Mouse (Mus musculus) 3T3-L1 (cell line): ENCODE results near the gene Prkcg.

Experiments
- DNase-seq: peaks from one replicate; pipeline ENCODE4 v3.0.0-alpha.2; 2015; ENCODE audit warnings: low read depth, low spot score

Prkcg gene

DNA sequence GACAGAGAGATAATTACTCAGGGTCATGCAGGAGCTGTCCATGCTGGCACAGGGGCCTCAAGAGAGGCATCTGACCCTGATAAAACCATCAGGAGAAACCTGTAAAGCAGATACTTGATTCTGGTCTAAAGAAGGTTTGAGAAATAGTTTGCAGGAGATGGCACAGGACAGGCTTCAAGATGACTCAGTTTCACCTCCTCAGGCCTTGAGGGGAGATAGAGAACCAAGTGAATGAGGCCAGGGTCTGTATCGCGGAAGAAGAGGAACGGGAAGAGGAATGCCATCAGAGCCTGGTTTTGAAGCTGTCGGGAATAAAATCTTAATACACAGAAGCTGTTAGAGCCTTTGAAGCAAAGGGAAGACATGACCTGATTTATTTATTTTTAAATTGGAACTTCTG, 28.7 kb downstream of the Prkcg start:
- DNase-seq = no peak

DNA sequence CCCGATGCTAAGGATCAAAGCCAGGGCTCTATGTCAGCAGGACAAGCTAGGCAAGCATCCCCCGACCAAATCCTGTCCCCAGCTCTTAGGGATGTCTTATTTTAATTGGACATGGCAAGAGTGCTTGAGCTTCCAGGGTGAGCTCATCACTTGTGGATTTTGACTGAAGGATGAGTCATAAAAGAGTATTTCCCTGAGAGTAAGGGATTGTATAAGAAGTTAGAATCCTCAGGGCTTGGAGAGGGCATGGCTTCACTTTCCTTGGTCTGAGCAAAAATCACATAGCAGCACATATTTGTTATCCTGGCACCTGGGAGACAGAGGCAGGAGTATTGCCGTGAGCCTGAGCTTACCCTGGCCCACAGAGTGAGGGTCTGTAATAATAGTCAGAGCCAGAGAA, 31.9 kb downstream of the Prkcg start:
- DNase-seq = peak; percentile 73

GRCm38 (mm10) chr7:3323826-3324225, 34.8 kb downstream of the Prkcg start:
- no peak for DNase-seq

GRCm38 (mm10) chr7:3327961-3328360, 39.0 kb downstream of the Prkcg start:
- DNase-seq = peak; percentile 15

DNA sequence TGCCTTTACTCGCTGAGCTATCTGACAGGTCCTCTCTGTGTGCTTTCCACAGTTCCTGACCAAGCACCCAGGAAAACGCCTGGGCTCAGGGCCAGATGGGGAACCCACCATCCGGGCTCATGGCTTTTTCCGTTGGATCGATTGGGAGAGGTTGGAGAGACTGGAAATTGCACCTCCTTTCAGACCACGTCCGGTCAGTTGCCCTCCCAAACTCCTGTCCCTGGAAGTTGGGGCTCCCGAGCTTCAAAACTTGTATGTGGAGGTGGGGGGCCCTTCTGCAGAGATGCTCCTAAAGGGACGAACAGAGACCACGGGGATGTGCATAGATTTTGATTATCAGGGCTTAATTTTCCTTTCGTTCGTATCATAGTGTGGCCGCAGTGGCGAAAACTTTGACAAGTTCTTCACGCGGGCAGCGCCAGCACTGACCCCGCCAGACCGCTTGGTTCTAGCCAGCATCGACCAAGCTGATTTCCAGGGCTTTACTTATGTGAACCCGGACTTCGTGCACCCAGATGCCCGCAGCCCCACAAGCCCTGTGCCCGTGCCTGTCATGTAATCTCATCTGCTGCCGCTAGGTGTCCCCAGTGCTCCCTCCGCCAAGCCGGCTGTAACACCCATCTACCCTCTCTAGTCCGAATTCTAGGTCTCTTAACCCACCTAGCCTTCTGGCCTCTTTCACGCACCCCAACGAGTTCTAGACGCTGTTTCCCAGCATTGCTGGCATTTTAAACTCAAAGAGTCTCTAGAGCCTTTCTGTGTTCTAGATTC, 41.0 kb downstream of the Prkcg start:
- DNase-seq = peak; percentile 78

DNA sequence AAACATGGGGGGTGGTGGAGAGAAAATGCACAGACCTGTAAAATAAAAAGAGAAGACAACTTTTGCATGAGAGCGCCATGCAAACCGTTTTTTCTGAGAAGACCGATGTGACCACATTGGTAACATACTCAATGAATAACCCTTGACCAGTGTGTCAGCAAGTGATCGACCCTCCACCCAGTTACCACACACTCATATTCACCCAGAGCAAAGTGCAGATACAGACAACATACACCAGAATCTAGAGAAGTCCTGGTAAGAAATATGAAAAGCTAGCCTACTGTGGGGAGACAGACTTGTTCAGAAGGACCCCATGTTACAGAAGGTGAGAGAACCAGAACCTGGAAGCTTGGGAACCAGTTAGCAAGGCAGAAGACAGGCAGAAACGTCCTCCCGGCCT, 42.2 kb downstream of the Prkcg start:
- no peak for DNase-seq

DNA sequence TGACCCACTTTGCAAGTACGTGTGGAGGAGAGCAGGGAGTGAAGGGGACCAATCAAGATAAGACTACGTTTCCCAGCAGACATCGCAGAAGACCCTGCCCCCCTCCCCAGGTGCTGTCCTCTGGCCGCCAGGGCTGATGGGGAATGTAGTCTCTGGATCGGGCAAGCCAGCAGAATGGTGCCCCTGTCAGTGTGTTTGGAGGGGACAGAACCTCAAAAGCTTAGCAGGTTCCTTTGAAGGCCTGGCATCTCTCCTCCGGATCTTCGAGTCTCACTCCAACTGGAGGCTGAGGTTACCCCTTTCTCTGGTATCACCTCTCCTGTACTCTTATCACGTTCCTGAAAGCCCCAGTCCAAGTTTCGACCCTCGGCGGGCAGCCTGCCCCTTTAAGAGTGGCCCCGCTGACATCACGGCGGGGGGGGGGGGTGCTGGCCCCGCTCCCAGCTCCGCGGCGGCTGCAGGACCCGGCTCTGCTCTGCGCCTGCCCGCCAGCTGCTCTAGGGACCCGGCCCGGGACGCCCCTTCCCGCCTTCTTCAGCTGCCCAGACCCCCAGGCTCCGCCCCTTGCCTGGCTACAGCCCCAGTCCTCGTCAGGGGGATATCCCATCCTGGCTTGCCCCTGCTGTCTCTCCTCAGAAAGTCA, 42.7 kb downstream of the Prkcg start:
- DNase-seq = peak; percentile 34

DNA sequence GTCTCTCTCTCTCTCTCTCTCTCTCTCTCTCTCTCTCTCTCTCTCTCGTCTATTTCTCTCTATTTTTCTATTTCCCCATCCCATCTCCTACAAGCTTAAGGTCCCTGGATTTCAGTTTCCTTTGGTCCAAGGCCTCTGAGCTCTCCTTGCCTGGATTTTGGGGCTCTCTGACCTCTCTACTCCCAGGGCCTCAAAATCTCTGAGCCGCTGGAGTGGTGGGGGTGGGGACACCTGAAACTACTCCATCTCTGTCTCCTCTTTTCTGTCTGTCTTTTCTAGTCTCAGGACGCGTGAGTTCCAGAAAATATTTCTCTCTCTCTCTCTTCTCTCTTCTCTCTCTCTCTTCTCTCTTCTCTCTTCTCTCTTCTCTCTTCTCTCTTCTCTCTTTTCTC, 43.2 kb downstream of the Prkcg start:
- no peak for DNase-seq

DNA sequence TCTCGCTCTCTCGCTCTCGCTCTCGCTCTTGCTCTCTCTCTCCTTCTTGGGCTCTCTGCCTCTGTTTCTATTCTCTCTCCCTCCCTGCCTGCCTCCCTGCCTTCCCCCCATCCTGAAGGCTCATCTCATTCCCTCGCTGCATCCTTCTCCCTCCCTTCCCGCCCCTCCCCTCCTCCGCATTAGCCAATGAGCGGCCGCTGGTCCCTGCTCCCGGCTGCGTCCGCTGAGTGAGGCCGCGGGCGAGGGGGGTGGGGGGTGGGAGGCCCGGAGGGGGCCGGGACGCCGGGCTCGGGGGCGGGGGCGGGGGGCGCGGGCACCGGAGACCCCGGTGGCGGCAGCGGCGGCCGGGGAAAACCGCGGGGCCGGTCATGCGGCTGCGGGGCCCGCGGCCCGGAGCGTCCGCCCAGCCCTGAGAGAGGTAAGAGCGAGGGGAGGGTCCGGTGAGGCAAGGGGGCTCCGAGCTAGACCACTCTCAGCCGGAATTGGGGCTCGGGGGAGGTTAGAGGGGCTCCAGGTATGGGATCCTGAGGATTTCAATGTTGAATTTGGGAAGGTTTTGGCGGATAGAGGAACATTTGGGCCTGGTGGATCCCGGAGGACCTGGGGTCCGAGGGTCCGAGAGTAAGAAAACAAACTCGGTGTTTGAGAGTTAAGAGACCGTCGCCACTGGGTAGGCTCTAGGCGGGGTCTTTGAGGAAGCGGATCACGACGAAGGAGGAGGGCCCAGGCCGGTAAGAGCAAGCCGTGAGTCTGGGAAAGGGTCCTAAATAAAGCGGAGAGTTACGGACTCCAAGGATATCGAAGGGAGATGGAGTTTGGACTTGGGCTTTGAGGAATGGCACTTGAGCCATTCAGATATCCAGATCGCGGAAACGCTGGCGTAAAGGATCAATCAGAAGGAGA, 43.9 kb downstream of the Prkcg start, which contains the start of gene Cacng7:
TSS of gene Cacng7 (plus strand) at position 337 of the 903 bp plus-strand sequence.
- DNase-seq = peak; percentile 66

DNA sequence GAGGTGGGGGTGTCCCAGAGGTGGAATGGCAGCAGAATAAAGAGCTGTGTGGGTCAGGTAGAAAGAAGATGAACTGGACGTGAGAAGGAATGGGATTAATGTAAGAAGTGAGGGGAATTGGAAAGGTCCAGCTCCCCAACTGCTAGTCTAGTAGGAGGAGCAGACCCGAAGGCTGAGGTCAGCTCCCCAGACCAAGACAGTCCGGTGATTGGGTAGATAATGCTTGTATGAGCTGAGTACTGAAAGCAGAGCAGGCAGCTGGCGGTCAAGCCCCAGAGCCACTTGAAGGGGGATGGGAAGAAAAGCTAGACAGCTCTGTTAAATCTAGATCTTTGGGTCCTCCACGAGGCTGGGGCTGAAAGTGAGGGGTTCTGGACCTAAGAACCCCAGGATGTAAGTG, 44.6 kb downstream of the Prkcg start:
- DNase-seq = no peak

DNA sequence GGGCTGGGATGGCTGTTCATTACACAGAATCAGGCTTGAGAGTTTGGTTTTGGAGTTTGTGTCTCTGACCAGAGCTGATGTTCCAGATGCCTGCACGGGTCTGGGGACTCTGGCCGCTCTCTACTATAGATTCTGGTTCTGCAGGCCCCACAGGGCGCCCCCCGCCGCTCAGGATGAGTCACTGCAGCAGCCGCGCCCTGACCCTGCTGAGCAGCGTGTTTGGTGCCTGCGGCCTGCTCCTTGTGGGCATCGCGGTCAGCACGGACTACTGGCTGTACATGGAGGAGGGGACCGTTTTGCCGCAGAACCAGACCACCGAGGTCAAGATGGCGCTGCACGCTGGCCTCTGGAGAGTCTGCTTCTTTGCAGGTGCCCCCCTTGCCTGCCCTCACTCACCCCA, 47.4 kb downstream of the Prkcg start:
- no peak for DNase-seq

GRCm38 (mm10) chr7:3338286-3338935, 49.4 kb downstream of the Prkcg start:
- no peak for DNase-seq

DNA sequence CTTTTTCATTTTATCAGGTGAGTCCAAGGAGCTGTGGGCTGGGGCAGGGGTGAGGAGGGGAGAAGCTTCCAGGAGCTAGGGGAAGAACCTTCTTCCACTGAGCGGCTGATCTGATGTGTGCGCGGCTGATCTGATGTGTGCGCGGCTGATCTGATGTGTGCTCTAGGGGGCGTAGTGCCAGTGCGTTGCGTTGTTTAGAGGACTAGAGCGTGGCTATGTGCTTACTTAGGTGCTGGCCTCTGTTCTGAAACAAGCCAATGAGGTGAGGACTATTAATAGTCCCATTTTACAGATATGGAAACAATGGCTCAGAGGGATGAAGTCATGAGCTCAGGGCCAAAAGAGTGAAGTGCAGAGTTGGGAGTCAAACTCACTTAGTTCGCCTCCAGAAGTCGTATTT, 50.0 kb downstream of the Prkcg start:
- DNase-seq = no peak

GRCm38 (mm10) chr7:3343861-3344260, 54.9 kb downstream of the Prkcg start:
- DNase-seq = no peak

GRCm38 (mm10) chr7:3345301-3345700, 56.3 kb downstream of the Prkcg start:
- no peak for DNase-seq

DNA sequence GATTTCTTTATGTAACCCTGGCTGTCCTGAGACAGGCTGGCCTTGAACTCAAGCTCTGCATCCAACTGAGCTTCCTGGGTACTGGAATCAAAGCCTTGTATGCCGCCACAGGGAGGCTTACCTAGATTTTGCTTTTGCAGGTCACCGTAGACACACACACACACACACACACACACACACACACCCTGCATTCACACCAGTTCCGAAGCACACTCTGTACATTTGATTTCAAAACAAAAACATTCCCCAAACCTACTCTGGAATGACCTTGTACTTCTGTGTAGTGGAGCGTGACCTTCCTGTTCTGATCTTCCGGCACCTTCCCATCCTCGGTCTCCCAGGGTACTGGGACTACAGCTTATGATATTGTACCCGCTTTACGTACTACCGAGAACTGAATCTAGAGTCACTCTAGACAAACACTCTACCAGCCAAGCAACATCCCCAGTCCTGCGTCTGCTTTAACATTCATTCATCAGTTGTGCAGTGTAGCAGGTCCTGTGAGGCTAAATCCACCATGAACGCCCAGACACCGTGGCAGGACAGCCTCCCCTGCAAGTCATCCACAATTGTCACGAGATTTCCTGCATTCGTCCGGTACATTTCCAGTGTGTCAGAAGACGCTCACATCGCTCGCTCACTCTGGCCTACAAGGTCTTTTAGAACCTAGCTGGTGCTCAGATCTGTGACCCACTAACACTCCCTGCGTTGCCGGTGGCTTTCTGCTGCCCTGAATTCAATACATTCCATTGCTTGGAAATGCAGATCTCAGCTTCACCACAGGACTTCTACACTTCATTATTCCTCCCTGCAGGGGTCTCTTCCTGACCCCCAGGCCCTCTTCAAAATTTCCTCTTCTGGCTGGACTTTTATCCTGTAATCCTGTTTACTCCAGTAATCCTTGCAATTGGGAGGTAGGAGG, 58.6 kb downstream of the Prkcg start:
- no peak for DNase-seq

DNA sequence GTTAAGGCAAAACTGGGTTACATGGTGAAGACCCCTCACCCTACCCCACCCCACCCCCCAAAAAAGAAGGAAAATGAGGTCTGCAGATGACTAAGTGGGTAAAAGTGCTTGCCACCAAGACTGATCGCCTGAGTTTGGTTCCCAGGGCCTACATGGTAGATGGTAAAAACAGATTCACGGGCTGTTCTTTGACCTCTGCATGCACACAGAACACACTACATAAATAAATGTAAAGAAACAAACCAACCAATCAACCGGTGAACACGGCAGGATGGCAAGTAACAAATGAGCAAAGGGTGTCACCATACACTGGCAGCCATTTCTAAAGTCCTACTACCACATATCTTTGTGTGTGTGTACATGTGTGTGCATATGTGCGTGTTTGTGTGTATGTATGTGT, 59.3 kb downstream of the Prkcg start:
- DNase-seq = no peak

DNA sequence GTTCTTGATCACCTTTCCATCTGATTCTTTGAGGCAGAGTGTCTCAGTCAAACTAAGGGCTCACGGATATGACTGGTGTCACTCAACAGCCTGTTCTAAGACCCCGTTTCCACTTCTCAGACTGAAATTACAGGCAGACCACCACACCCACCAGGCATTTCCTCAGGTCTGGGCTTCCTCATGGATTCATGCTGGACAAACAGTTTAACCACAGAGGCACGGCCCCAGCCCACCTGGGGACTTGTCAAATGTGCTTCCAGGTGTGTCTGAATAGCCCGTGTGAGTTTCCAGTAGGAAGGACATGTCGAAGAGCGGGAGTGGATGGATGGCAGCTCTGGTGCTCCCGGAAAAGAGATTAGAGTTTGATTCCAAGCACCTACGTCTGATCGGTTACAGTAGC, 60.8 kb downstream of the Prkcg start:
- DNase-seq = no peak

GRCm38 (mm10) chr7:3351536-3351935, 62.6 kb downstream of the Prkcg start:
- no peak for DNase-seq

DNA sequence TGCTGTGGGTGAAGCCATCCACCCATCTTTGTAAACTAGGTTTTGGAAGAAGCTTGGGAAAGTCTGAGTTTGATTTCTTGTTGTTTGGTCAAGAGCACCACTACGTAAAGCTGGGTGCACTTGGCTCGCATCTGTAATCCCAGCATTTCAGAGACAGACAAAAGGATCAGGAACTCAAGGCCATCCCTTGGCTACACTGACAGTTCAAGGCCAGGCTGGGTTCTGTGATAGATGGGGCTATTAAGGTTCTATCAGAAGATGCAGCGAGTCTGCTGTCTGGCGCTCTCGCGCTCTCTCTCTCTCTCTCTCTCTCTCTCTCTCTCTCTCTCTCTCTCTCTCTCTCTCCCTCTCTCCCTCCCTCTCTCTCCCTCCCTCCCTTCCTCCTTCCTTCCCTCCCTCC, 65.9 kb downstream of the Prkcg start:
- DNase-seq = no peak

DNA sequence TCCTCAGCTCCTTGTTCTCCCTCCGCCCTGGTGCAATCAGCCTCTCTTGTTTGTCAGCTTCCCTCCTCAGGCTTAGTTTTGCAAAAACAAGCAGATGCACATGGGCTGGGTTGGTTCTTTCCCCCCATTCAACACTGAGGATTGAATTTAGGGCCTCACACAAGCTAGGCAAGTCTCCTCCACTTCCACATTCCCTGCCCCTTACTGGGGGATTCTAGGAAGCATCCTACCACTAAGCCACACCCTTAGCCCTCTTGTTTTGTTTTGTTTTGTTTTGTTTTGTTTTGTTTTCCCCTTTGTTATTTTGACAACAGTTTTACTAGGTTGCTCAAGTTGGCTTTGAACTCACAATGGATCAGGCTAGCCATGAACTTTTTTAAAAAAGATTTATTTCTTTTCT, 71.7 kb downstream of the Prkcg start:
- no peak for DNase-seq
